Mouse (Mus musculus) testis, postnatal 14 days (tissue): ENCODE results near the gene Yju2.
A peak's percentile ranks its signal among the peaks of the same experiment; 100 is the strongest.
"Not testable (repeated sequence)": the region's sequence is repeated elsewhere in the genome, so short reads cannot be mapped to it uniquely, and the experiment has no call there.

Experiments used
- DNase-seq: peaks from one replicate; pipeline ENCODE4 v3.0.0; 2021; ENCODE audit warnings: low spot score

The Yju2 gene

DNA sequence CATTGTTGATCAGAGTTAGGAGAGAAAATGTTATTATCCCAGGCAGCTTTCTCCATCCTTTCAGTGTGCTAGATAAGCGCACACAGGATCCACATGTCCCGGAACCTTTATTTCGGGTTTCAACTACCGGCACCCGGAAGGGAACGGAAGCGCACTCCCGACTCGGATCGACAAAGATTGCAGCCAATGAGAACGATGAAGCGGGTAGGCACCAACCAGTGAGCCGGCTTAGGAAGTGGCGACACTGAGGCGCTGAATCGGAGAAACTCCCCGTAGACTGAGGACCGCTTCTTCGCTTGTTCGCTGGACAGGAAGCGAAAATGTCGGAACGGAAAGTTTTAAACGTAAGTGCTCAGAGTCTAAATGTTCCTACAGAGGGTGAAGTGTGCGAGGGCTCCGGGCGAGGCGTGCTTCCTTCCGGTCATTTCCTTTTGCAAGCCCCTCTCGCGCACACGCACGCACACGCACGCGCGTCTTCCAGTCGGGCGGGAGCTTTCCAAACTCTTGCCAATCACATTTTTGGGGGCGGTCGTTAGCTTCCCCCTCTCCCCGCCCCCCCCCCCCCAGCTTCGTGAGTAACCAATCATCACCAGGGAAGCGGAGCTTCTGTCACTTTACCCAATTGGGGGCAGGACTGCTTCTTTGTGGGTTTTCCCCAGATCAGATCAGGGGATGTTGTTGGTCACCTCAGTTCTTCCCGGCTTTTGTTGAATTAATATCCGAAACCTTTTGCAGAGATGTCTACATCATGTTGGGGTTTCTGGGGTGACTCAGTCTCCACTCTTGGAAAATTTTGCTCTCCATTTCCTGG, at the start of gene Yju2:
Gene Yju2, plus strand, starts transcription at position 182 of the 811 bp plus-strand sequence.
- DNase-seq, result peak; percentile 94

DNA sequence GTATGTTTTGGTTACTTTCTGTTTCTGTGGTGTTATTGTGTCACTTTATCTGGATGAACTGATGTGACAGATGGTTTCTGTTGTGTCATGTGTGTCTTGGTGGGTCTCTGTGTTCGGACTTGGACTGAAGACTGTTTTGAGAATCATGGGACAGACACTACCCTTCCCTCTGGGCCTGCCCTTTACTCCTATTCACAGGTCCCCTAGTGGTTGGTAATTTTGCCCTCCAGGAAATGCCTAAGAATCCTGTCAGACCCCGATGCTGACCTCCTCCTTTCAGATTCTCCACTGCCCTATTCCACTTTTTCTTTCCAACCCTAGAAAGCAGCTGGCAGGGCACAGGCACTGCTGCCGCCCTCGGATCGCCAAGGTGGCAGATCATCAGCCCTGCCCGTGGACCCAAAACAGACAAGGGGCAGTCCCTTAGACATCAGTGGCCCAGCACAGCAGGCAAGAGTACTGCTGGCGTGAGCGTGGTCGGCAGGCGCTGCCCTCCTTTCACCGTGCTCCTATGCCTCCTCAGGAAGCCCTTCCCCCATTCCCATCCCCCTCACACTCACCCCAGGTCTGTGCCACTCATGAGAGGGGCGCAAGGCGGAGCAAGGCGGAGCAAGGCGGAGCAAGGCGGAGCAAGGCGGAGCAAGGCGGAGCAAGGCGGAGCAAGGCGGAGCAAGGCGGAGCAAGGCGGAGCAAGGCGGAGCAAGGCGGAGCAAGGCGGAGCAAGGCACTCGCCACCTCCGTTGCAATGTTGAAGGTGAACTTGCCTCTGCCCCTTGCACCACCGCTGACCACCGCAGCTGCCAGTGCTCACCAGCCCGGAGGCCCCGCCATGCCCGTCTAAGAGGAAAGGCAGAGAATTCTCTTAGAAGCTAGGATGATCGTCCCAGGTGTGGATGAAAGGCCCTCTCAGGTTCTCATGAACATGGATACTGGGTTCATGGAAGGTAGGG, 27.1 kb upstream of the Yju2 start:
- peak; percentile 62 for DNase-seq

DNA sequence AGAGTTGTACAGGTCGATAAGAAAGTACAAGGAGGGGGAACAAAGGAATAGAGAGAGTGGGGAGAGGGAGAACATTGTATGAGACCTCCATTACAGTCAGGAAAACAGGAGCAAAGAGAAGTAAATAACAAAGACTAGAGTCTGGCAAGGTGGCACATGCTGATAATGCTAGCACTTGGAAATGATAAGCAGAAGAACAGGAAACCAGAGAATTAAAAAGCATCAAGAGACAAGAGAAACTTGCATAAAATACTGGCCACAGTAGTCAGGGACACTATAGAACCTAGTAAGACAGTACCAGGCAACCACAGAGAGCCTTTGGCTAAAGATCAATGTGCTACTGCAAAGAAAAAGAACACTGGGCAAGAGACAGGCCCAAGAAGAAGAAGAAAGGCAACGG, 26.3 kb upstream of the Yju2 start:
- no peak for DNase-seq

DNA sequence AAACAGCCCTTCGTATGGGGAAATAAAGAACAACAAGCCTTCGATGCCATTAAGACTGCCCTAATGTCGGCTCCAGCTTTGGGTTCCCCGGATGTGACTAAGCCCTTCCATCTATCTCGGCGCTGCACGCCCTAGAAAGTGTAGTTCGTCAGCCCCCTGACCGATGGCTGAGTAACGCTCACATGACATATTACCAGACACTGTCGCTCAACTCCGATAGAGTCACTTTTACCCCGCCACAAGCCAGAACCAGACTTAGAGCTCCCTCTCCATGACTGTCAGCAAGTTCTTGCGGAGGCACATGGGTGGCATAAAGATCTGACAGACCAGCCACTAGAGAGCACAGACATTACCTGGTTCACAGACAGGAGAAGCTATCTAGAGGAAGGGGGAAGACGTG, 25.7 kb upstream of the Yju2 start:
- no peak for DNase-seq

DNA sequence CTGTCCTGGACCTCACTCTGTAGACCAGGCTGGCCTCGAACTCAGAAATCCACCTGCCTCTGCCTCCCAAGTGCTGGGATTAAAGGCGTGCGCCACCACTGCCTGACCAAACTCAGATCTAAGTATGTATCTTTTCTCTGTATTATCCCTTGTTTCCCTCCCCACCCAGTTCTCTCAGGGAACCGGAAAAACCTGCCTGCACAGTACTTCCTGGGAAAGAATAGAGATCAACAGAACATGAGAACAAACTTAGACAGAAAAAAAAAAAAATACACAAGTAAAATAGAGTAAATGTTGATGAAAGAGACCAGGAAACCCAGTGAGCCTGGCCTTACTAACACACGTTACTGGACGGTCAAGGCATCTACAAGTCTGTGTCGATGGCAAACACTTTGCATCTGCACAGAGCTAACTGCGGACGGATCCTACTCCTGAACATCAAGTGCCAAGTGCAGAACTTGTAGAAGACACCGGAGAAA, 14.5 kb upstream of the Yju2 start:
- DNase-seq, result not testable (repeated sequence)

DNA sequence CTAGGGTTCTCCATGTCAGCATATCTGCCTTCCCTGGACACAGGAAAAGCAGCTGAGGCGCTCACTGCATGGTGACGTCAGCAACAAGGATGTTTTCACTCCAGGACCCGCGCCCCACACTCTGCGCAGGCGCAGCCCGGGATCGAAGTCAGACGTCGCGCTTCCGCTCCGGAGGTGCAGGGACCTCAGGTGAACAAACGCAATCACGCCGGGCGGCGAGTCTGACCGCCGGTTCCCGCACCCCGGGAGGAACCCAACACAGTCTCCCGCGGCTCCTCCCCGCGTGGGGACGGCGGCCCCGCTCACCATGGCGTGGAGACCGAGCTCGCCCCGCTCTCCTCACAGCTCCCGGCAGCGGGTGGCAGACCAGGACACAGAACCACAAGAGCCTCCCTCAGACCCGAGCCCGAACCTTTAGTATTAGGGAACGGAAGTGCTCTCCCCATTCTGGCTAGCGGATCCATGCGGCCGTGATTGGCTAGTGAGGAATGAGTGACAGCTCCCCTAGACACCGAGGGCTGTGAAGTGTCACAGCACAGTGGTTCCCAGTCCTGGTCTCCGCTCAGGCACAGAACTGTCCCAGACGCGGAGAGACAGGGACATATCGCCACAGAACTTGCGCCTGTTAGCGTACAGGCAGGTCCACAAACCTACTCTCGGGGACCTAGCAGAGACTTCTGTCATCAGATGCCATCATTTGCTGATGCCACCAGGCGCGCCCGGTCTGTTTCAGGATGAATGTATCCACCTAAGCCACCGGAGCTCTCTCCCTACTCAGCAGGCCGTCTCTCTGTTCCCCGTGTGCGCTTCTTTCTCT, 13.8 kb upstream of the Yju2 start:
- peak; percentile 93 for DNase-seq

DNA sequence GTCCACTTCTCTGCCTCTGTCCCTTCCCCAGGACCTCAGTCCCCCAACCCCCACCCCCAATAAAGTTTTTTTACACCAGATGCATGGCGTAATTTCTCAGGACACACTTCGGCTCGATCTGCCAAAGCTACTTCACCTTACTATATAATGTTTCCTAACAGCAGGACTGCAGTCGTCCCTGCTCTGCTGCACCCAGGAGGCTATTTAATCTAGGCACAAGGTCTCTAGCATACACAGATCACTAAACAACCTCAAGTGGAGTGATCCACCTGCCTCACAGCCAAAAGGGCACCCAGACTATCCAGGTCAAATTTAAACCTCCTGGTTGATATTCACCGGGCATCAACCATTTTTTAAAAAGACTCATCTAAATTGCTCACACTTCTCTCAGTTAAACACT, 13.2 kb upstream of the Yju2 start:
- no peak for DNase-seq

DNA sequence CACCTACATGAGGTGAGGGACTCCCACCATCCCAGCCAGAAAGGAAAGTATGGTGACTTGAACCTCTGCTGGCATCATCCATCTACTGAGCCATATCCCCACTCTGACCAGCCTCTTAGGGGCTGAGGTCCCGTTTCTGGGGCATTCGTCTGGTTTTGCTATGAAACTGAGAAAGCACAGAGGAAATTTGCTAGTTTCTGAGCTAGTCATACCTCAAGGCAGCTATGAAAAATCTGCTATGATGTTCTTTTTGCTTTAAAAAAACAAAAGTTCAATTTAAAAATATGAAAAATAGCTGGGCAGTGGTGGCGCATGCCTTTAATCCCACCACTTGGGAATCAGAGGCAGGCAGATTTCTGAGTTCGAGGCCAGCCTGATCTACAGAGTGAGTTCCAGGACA, 10.3 kb upstream of the Yju2 start:
- DNase-seq, result no peak

DNA sequence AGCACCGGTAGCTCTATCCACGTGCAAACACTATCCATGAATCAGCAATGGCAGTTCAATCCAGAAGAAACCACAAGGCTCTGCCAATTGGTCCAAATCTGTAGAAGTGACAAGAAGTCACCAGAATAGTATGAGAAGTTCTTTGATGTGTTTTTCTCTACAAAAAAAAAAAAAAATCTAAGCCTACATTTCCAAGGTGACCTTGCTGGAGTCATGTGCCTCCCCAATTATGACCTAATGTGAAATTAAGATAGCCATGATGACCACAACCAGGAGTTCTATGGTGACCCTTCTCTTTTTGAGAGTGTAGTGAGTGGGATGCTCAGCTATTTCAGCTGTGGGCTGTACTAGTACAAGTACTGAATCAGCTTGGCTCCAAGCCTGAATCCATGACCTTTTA, 9.5 kb upstream of the Yju2 start, which contains the start of gene Zfp119b:
Gene Zfp119b, minus strand, starts transcription at position 101 of the 400 bp plus-strand sequence.
- no peak for DNase-seq

DNA sequence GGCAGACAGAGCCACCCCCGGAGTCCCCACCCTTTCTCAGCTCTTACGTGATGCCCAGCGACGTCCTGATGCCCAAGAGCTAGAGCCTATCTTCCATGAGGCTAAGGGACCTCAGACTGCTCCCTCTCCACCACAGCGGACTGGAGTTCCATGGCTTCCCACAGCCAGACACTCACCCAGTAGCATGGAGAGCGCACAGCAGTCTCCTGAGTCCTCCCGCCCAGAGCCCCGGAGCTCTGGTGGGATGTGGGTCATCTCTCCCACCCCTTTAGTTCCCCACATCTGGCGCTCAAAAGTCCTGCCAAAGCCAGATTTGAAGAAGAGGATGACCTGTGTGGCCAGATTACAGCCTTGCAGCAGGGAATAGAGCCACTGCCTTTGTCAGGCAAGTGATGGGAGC, 8.3 kb upstream of the Yju2 start:
- DNase-seq, result no peak

DNA sequence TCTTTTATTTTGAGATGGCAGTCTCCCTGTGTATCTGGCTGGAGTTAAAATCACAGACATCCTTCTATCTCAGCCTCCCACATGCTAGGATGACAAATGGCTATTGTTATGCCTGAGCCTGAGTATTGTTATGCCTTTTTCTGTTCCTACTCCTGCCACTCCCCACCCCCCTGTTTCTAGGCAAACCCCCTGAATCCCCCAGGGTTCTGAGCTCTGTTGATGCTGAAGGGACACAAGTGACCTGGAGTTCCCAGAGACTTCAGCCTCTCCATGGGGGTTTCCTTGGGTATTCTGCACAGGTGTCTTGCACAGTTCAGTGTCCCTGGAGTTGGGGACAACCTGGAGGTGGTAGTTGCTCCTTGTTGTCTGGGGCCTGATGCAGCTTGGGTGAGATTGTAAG, 6.9 kb upstream of the Yju2 start:
- no peak for DNase-seq

DNA sequence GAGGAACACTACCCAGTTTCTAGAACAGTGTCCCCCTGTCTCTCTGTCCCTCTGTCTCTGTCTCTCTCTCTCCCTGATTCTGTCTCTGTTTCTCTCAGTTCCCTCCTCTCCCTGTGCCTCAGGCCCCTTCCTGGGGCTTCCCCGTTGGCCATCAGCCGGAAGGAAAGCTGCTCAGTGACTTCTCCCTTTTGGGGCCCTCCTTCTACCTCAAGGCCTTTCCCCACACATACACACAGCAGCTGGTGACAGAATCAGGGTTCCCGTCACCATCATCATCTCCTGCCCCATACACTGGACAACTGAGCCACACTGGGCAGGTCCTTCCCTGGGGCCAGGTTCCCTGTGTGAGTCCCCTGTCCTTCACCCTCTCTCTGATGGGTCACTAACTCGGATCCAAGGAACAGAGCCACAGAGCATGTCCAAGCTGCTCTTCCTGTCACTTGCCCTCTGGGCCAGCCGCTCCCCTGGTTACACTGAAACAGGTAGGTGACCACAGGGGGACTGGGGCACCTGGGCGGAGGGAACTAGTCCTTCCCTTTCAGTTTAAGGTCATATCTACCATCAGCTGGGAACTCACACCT, 6.4 kb upstream of the Yju2 start, which contains the start of gene Ebi3:
Gene Ebi3, plus strand, starts transcription at position 194 of the 581 bp plus-strand sequence.
- no peak for DNase-seq

DNA sequence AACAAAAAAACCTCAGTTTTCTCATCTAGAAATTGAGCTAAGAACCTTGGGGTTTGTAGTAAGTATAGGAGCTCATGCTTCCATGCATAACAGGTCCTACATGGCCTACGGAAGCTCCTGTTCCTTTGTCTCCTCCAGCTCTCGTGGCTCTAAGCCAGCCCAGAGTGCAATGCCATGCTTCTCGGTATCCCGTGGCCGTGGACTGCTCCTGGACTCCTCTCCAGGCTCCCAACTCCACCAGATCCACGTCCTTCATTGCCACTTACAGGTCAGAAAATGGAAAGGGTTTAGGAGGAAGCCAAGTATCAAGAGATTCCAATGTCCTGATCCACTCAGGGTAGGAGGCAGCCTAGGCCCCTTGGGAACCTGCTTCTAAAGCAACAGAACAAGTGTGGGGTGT, 5.1 kb upstream of the Yju2 start:
- DNase-seq, result no peak

DNA sequence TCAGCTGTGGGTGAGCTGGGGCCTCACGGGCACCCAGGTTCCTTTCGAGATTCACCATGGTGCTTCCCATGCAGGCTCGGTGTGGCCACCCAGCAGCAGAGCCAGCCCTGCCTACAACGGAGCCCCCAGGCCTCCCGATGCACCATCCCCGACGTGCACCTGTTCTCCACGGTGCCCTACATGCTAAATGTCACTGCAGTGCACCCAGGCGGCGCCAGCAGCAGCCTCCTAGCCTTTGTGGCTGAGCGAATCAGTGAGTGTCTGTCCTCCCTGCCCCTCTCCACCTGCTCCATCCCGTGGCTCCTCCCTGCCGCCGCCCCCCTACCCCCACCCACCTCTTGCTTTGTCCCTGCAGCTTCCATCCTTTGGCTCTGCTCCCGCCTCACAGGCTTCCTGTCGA, 4.7 kb upstream of the Yju2 start:
- no peak for DNase-seq

DNA sequence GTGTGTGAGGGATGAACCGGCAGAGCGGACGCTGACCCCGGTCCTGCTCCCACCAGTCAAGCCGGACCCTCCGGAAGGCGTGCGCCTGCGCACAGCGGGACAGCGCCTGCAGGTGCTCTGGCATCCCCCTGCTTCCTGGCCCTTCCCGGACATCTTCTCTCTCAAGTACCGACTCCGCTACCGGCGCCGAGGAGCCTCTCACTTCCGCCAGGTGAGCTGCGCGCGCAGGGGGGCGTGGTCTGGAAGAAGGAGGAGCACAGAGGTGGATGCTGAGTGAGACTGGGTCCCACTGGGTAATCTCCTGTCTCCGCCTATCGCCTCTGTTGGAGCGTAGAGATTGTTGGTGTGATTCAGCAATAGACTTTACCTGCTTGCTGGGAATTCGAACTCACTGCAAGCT, 2.8 kb upstream of the Yju2 start:
- DNase-seq, result peak; percentile 89

DNA sequence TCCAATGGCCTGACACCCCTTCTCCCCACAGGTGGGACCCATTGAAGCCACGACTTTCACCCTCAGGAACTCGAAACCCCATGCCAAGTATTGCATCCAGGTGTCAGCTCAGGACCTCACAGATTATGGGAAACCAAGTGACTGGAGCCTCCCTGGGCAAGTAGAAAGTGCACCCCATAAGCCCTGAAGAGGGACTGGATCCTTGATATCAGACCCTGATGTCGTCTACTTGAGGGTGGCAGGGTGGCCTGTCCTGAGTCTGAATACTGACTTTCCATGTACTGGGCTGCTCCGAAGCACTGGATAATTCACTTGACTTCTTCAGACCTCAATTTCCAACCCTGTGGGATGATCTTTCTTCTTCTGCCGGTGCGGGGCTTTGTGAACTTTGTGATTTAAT, 2.3 kb upstream of the Yju2 start:
- DNase-seq, result no peak

DNA sequence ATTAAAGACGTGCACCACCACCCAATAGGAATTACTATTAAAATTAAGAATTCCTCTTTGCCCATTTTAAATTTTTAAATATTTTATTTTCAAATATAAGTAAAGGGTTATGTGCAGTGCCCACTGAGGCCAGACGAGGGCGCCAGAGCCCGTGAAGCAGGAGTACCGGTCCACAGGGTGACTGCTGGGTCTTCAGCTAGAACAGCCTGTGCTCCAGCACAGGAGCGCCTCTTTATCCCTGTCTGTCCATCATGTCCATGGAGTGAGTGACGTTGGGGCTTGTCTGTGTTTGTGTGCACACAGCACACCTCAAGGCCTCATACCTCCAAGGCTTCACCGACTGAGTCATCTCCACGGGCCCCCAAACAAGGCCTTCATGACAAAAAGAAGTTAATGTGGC, 1.7 kb upstream of the Yju2 start:
- peak; percentile 64 for DNase-seq

DNA sequence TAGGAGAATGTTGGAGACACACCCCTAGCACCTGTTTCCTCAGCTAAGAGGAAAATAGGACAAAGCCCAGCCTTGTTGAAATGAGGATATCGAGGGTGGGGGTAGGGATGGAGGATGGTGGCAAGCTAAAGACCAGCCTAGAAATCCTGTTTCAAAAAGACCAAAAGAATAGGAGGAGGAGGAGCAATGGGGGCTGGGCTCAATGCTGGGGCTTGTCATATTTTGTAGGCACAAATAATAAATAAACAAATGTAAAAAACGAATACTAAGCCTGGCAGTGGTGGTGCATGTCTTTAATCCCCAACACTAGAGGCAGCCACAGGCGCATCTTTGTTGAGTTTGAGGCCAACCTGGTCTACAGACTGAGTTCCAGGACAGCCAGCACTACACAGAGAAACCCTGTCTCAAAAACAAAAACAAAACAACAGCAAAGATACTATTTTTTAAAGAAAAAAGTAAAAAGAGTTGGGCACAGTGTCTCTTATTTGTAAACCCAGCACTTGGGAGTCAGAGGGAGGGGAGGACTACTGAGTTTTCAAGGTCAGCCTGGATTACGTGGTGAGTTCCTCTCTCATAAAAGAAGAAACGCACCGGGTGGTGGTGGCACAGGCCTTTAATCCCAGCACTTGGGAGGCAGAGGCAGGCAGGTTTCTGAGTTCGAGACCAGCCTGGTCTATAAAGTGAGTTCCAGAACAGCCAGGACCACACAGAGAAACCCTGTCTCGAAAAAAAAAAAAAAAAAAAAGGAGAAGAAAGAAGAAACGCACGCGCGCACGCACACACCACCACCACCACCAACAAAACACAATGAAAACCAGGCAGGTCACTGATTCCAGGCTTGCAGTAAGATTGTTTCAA, 944 bp upstream of the Yju2 start:
- DNase-seq, result no peak

DNA sequence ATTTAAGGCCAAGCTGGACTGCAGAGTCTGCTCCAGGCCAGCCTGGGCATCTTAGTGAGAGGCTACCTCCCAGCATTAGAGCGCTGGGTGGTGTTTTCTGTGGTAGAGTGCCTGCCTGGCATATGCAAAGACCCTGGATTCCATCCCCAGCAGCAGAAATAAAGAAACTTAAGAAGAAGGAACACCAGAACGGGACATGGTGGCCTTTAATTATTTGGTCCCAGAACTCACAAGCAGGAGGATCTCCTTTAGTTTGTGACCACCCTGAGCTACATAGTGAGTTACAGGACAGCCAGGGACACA, 364 bp upstream of the Yju2 start:
- no peak for DNase-seq

DNA sequence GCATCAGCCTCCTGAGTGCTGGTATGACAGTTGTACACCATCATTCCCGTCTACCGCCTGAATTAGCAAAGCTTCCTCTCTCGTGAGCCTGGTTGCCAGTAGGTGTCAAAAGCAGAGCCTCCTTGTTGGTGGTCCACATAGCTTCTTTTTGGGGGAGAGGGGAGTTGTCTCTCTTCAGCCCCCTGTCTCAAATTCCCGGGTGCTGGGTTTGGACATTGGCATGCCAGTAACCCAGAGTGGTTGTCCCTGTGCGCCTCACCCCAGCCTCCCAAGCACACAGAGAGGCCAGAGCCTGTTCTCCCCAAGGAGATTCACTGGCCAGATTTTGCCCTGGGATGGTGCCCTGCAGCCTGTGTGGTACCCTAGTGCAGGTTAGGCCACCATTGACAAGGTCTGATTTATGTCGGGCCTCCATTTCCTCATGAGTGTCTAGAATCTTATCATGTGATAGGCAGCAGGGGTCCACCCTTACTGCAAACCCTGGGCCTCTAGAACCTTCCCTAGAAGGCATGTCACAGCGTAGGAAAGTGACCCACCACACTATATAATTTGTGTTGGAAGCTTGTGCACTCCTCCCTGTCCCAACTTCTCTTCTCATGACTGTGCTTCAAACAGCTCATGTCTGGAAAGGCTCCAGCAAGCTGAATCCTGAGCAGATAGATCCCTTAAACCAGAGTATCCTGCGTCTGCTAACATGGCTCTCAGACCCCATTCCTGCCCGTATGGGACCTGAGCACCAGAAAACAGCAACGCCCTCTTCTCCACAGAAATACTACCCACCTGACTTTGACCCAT, 1.2 kb downstream of the Yju2 start:
- DNase-seq, result no peak
